Mouse (Mus musculus): ENCODE data around the gene Accsl. TPM values are rescaled to one million over a fixed set of nuclear protein-coding genes. Genes with fewer than 3 reads are reported as not detected.

Accsl gene
- total and polyA plus RNA-seq, 3 experiments: not detected

- no peaks in the 10 kb centered on the region for H3K4me1 ChIP-seq (ENCODE audit: insufficient read depth, low read depth, low read length)
- H3K36me3 ChIP-seq (replicated peaks): no peaks in the 10 kb centered on the region
- H3K4me3 ChIP-seq (ENCODE audit: low read depth, low read length): no peak overlapping the region
- no peak for ATAC-seq (ENCODE audit: extremely low read depth, insufficient number of reproducible peaks, low FRiP score, poor library complexity, severe bottlenecking)
- no peaks in the 10 kb centered on the region for H3K9me3 ChIP-seq (replicated peaks)
- H3K27me3 ChIP-seq (ENCODE audit: insufficient read depth, low read length): no peaks in the 10 kb centered on the region; the same call in 1 of the 2 replicates
- DNase-seq (ENCODE audit: low spot score): no peak
- TF ChIP-seq GATA2 (IDR thresholded peaks at IDR 0.05; ENCODE audit: borderline replicate concordance, low read depth, low read length) (no peak), TAL1 (conservative IDR thresholded peaks at IDR 0.05; ENCODE audit: low read depth, low read length) (no peak)
These were observed 20.1 kb upstream of the Accsl start for GRCm38 (mm10) chr2:93889071-93889470.

DNA sequence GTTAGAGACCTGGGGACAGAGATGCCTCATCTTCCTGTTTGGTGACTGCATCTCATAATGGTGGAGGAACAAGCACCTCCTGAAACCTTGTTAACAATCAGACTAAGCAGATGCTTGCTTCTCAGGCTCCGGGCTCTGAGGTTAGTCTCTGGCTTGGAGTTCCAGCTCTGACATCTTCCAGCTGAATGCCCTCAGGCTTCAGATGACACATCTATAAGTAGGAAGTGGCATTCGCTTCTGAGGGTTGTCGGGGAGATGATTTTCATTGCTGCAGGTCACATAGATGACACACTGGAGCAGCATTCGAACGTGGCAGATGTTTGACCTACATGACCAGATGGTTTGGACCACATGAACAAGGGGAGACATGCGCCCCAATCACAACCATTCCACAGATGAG, 19.4 kb upstream of the Accsl start:
- Histone ChIP-seq H3K4me3 (ENCODE audit: low read depth, low read length) (no peak overlapping the region), H3K9me3 (replicated peaks) (no peaks in the 10 kb centered on the region), H3K36me3 (replicated peaks) (no peaks in the 10 kb centered on the region), H3K4me1 (ENCODE audit: insufficient read depth, low read depth, low read length) (no peaks in the 10 kb centered on the region), H3K27me3 (ENCODE audit: insufficient read depth, low read length) (no peaks in the 10 kb centered on the region; the same call in 1 of the 2 replicates)
- no peak for ATAC-seq (ENCODE audit: extremely low read depth, insufficient number of reproducible peaks, low FRiP score, poor library complexity, severe bottlenecking)
- DNase-seq (ENCODE audit: low spot score): no peak
- no peak for TF ChIP-seq POLR2AphosphoS5 (IDR thresholded peaks at IDR 0.05; ENCODE audit: insufficient replicate concordance, low read depth, low read length)

GRCm38 (mm10) chr2:93887273-93887672, 18.3 kb upstream of the Accsl start:
- Histone ChIP-seq H3K4me1 (ENCODE audit: insufficient read depth, low read depth, low read length) (no peaks in the 10 kb centered on the region; the same call in 1 of the 2 replicates), H3K36me3 (replicated peaks) (no peaks in the 10 kb centered on the region), H3K9me3 (replicated peaks) (no peaks in the 10 kb centered on the region), H3K4me3 (ENCODE audit: low read depth, low read length) (no peak overlapping the region), H3K27me3 (ENCODE audit: insufficient read depth, low read length) (no peaks in the 10 kb centered on the region; the same call in 1 of the 2 replicates)
- DNase-seq (ENCODE audit: low spot score) (no peak), ATAC-seq (ENCODE audit: extremely low read depth, insufficient number of reproducible peaks, low FRiP score, poor library complexity, severe bottlenecking) (no peak)
- TF ChIP-seq POLR2AphosphoS5 (IDR thresholded peaks at IDR 0.05; ENCODE audit: insufficient replicate concordance, low read depth, low read length) (no peak), CTCF (IDR thresholded peaks at IDR 0.05; ENCODE audit: low read depth, low read length) (no peak), TAL1 (conservative IDR thresholded peaks at IDR 0.05; ENCODE audit: low read depth, low read length) (no peak), GATA2 (IDR thresholded peaks at IDR 0.05; ENCODE audit: borderline replicate concordance, low read depth, low read length) (no peak), GATA1 (IDR thresholded peaks at IDR 0.05; ENCODE audit: borderline replicate concordance, low read length) (no peak)

GRCm38 (mm10) chr2:93886013-93886794, 17.2 kb upstream of the Accsl start:
- DNase-seq (ENCODE audit: low spot score) (no peak), ATAC-seq (ENCODE audit: extremely low read depth, insufficient number of reproducible peaks, low FRiP score, poor library complexity, severe bottlenecking) (no peak)
- Histone ChIP-seq H3K27me3 (ENCODE audit: insufficient read depth, low read length) (peaks cover 3% of the 10 kb centered on the region; the same call in 1 of the 2 replicates), H3K36me3 (replicated peaks) (no peaks in the 10 kb centered on the region), H3K4me3 (ENCODE audit: low read depth, low read length) (no peak overlapping the region), H3K4me1 (ENCODE audit: insufficient read depth, low read depth, low read length) (no peaks in the 10 kb centered on the region; the same call in 1 of the 2 replicates), H3K9me3 (replicated peaks) (no peaks in the 10 kb centered on the region)
- TF ChIP-seq TAL1 (conservative IDR thresholded peaks at IDR 0.05; ENCODE audit: low read depth, low read length) (no peak), POLR2AphosphoS5 (IDR thresholded peaks at IDR 0.05; ENCODE audit: insufficient replicate concordance, low read depth, low read length) (no peak), GATA1 (IDR thresholded peaks at IDR 0.05; ENCODE audit: borderline replicate concordance, low read length) (no peak), CTCF (IDR thresholded peaks at IDR 0.05; ENCODE audit: low read depth, low read length) (no peak), GATA2 (IDR thresholded peaks at IDR 0.05; ENCODE audit: borderline replicate concordance, low read depth, low read length) (no peak)

- DNase-seq (ENCODE audit: low spot score) (no peak), ATAC-seq (ENCODE audit: extremely low read depth, insufficient number of reproducible peaks, low FRiP score, poor library complexity, severe bottlenecking) (no peak)
- no peak for TF ChIP-seq GATA1 (IDR thresholded peaks at IDR 0.05; ENCODE audit: borderline replicate concordance, low read length)
- TF ChIP-seq GATA2 (IDR thresholded peaks at IDR 0.05; ENCODE audit: borderline replicate concordance, low read depth, low read length): no peak
- TF ChIP-seq TAL1 (conservative IDR thresholded peaks at IDR 0.05; ENCODE audit: low read depth, low read length): no peak
- no peak for TF ChIP-seq CTCF (IDR thresholded peaks at IDR 0.05; ENCODE audit: low read depth, low read length)
- TF ChIP-seq POLR2AphosphoS5 (IDR thresholded peaks at IDR 0.05; ENCODE audit: insufficient replicate concordance, low read depth, low read length): no peak
- H3K36me3 ChIP-seq (replicated peaks): no peaks in the 10 kb centered on the region
- H3K27me3 ChIP-seq (ENCODE audit: insufficient read depth, low read length): peaks cover 5% of the 10 kb centered on the region
- no peak overlapping the region for H3K4me3 ChIP-seq (ENCODE audit: low read depth, low read length)
- H3K4me1 ChIP-seq (ENCODE audit: insufficient read depth, low read depth, low read length): no peaks in the 10 kb centered on the region; the same call in 1 of the 2 replicates
- H3K9me3 ChIP-seq (replicated peaks): no peaks in the 10 kb centered on the region
These were observed 14.1 kb upstream of the Accsl start for GRCm38 (mm10) chr2:93883066-93883465.

- H3K9me3 ChIP-seq (replicated peaks): no peaks in the 10 kb centered on the region
- no peaks in the 10 kb centered on the region for H3K36me3 ChIP-seq (replicated peaks)
- TF ChIP-seq GATA1 (IDR thresholded peaks at IDR 0.05; ENCODE audit: borderline replicate concordance, low read length): no peak
- no peak for TF ChIP-seq TAL1 (conservative IDR thresholded peaks at IDR 0.05; ENCODE audit: low read depth, low read length)
- no peak for TF ChIP-seq CTCF (IDR thresholded peaks at IDR 0.05; ENCODE audit: low read depth, low read length)
- no peak for TF ChIP-seq POLR2AphosphoS5 (IDR thresholded peaks at IDR 0.05; ENCODE audit: insufficient replicate concordance, low read depth, low read length)
- TF ChIP-seq GATA2 (IDR thresholded peaks at IDR 0.05; ENCODE audit: borderline replicate concordance, low read depth, low read length): no peak
- DNase-seq (ENCODE audit: low spot score) (no peak), ATAC-seq (ENCODE audit: extremely low read depth, insufficient number of reproducible peaks, low FRiP score, poor library complexity, severe bottlenecking) (no peak)
- H3K27me3 ChIP-seq (ENCODE audit: insufficient read depth, low read length): peaks cover 5% of the 10 kb centered on the region
- H3K4me3 ChIP-seq (ENCODE audit: low read depth, low read length): no peak overlapping the region
- no peaks in the 10 kb centered on the region; the same call in 1 of the 2 replicates for H3K4me1 ChIP-seq (ENCODE audit: insufficient read depth, low read depth, low read length)
These were observed 12.8 kb upstream of the Accsl start for GRCm38 (mm10) chr2:93881640-93882367.
